Comparison of ENCODE assay signal across 18 mouse cellular contexts in the genomic region with DNA sequence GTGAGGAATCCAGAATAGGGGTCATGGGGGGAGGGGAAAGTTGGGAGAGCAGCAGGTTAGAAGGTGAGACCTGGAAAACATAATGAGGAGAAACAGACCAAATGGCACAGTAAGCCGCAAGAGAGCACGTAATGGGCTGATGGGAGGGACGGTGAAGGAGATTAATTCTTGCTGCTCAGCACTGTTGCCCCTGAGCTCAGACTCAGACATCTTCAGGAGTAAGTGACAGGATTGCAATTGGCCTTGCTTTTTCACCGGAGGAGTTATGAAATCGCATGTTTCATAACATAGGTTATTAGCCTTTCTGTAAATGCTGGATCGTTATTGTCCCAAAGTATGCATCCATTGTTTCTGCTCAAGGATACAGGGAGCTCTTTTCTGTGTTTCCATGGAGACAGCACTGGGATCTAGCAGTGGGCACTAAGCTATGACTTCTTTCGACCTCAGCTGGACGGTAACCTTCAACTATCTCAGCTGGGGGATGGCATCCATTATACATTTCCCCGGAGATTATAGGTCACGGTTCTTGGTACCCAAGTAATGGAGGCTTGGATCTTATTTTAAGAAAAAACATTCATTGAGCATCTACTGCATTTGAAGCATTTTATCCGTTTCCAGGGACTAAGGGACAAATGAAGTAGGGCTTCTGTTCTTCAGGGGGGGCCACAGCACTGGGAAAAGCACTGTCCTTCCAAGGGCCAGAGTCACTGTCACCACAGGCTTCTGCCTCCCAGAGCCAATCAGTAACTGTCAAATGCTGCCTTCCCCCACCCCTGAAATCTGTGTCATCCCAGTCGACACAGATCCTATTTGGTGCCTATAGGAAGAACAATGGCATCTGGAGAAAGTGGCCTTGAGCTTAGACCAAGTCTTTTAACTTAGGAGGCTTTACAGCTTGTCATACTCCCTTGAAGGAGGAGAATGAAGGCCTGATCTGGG.
DNase-seq lines count a peak whose midpoint lies in the region; ATAC-seq lines count a peak whose summit lies in the region.
"Had no signal": no experiment of that assay in that cellular context is flagged by ENCODE, and none has a peak within 500 bp of the region (broad histone marks: within the 10 kb centered on the region; RNA-seq: fewer than 3 reads in every experiment).

No protein-coding gene starts in this region.

- DNase-seq in forebrain, embryonic 14.5 days (ENCODE audit: low spot score) = peak; percentile 35
- DNase-seq in forebrain, embryonic 11.5 days (ENCODE audit: low spot score) = no peak
- peak; percentile 24 for DNase-seq in hindbrain, embryonic 11.5 days (ENCODE audit: low spot score)
- no peak for DNase-seq in layer of hippocampus, postnatal 10 days (ENCODE audit: low spot score in 2 of 2)
- DNase-seq in layer of hippocampus, postnatal 25 days (ENCODE audit: extremely low spot score in 1 of 2, low spot score in 1 of 2) = no peak
- DNase-seq in adrenal gland, postnatal 10 days = no peak
- DNase-seq: adrenal gland, postnatal 36 days; cerebellum, postnatal 14 days; gastrocnemius, postnatal 14 days; kidney, adult 8-10 months; kidney, postnatal 4 days; lung, embryonic 14.5 days; right cerebral cortex, postnatal 25 days had no signal

- no peaks in the 10 kb centered on the region for H3K9me3 ChIP-seq in forebrain, embryonic 14.5 days (replicated peaks; ENCODE audit: control insufficient read depth, low read length)
- H3K9me3 ChIP-seq in forebrain, embryonic 11.5 days (ENCODE audit: control insufficient read depth, low read length) = no peaks in the 10 kb centered on the region
- H3K9me3 ChIP-seq in hindbrain, embryonic 11.5 days (ENCODE audit: control insufficient read depth, low read length) = no peaks in the 10 kb centered on the region
- H3K9me3 ChIP-seq in midbrain, embryonic 12.5 days = no peaks in the 10 kb centered on the region
- H3K9me3 ChIP-seq in neural tube, embryonic 15.5 days (replicated peaks) = no peaks in the 10 kb centered on the region
- H3K9me3 ChIP-seq: liver, embryonic 12.5 days had no signal

- no peaks in the 10 kb centered on the region for H3K27me3 ChIP-seq in forebrain, embryonic 14.5 days (replicated peaks; ENCODE audit: control insufficient read depth, insufficient read depth, low read length)
- no peaks in the 10 kb centered on the region for H3K27me3 ChIP-seq in forebrain, embryonic 11.5 days (ENCODE audit: control insufficient read depth, insufficient read depth, low read length)
- H3K27me3 ChIP-seq in hindbrain, embryonic 11.5 days (ENCODE audit: control insufficient read depth, insufficient read depth, low read length) = no peaks in the 10 kb centered on the region
- no peaks in the 10 kb centered on the region for H3K27me3 ChIP-seq in midbrain, embryonic 12.5 days
- H3K27me3 ChIP-seq in neural tube, embryonic 15.5 days (replicated peaks) = no peaks in the 10 kb centered on the region
- H3K27me3 ChIP-seq: liver, embryonic 12.5 days had no signal

- no peak overlapping the region for H3K4me2 ChIP-seq in forebrain, embryonic 14.5 days (ENCODE audit: low read length)
- no peak overlapping the region for H3K4me2 ChIP-seq in forebrain, embryonic 11.5 days (ENCODE audit: low read depth, low read length, severe bottlenecking)
- no peak overlapping the region for H3K4me2 ChIP-seq in hindbrain, embryonic 11.5 days (replicated peaks; ENCODE audit: low read depth, low read length)
- no peak overlapping the region for H3K4me2 ChIP-seq in midbrain, embryonic 12.5 days (replicated peaks)
- no peak overlapping the region for H3K4me2 ChIP-seq in neural tube, embryonic 15.5 days
- H3K4me2 ChIP-seq: liver, embryonic 12.5 days; lung, embryonic 14.5 days had no signal

- H3K9ac ChIP-seq in forebrain, embryonic 14.5 days (ENCODE audit: low read length) = no peak overlapping the region
- H3K9ac ChIP-seq in forebrain, embryonic 11.5 days (ENCODE audit: low read length) = no peak overlapping the region
- no peak overlapping the region for H3K9ac ChIP-seq in hindbrain, embryonic 11.5 days (ENCODE audit: low read depth, low read length)
- H3K9ac ChIP-seq in midbrain, embryonic 12.5 days (replicated peaks) = no peak overlapping the region
- H3K9ac ChIP-seq in neural tube, embryonic 15.5 days (replicated peaks) = no peak overlapping the region
- H3K9ac ChIP-seq: liver, embryonic 12.5 days; lung, embryonic 14.5 days had no signal

- no peak overlapping the region for H3K4me3 ChIP-seq in forebrain, embryonic 14.5 days (ENCODE audit: low read depth, low read length)
- no peak overlapping the region for H3K4me3 ChIP-seq in forebrain, embryonic 11.5 days (ENCODE audit: low read depth, low read length)
- no peak overlapping the region for H3K4me3 ChIP-seq in hindbrain, embryonic 11.5 days (ENCODE audit: low read depth, low read length)
- H3K4me3 ChIP-seq in midbrain, embryonic 12.5 days = no peak overlapping the region
- no peak overlapping the region for H3K4me3 ChIP-seq in neural tube, embryonic 15.5 days (replicated peaks)
- H3K4me3 ChIP-seq: liver, embryonic 12.5 days had no signal

- WGBS in forebrain, embryonic 14.5 days = 45% methylated on average over 12 of the region's 12 CpGs
- 60% methylated on average over 12 of the region's 12 CpGs for WGBS in forebrain, embryonic 11.5 days
- WGBS in hindbrain, embryonic 11.5 days = 60% methylated on average over 12 of the region's 12 CpGs
- 29% methylated on average over 12 of the region's 12 CpGs for WGBS in midbrain, embryonic 12.5 days
- WGBS in neural tube, embryonic 15.5 days = 41% methylated on average over 12 of the region's 12 CpGs

- H3K4me1 ChIP-seq in forebrain, embryonic 14.5 days (ENCODE audit: control insufficient read depth, insufficient read depth, low read length) = peaks cover 5% of the 10 kb centered on the region; the same call in 1 of the 2 replicates
- H3K4me1 ChIP-seq in forebrain, embryonic 11.5 days (replicated peaks; ENCODE audit: control insufficient read depth, insufficient read depth, low read length) = no peaks in the 10 kb centered on the region
- H3K4me1 ChIP-seq in hindbrain, embryonic 11.5 days (replicated peaks; ENCODE audit: control insufficient read depth, insufficient read depth, low read length) = no peaks in the 10 kb centered on the region
- H3K4me1 ChIP-seq in midbrain, embryonic 12.5 days = peaks cover 13% of the 10 kb centered on the region
- peaks cover 12% of the 10 kb centered on the region for H3K4me1 ChIP-seq in neural tube, embryonic 15.5 days

- H3K27ac ChIP-seq in forebrain, embryonic 14.5 days (ENCODE audit: low read depth, low read length) = no peak overlapping the region; the same call in 1 of the 2 replicates
- H3K27ac ChIP-seq in forebrain, embryonic 11.5 days (ENCODE audit: low read depth, low read length) = no peak overlapping the region
- 0 out of 2 replicates have a peak overlapping the region, but pooled peaks have one; percentile 40 for H3K27ac ChIP-seq in hindbrain, embryonic 11.5 days (ENCODE audit: low read depth, low read length)
- peak overlapping the region; percentile 50 for H3K27ac ChIP-seq in midbrain, embryonic 12.5 days (replicated peaks)
- H3K27ac ChIP-seq in neural tube, embryonic 15.5 days (replicated peaks) = peak overlapping the region; percentile 37
- H3K27ac ChIP-seq: liver, embryonic 12.5 days; macrophage; stomach, postnatal 0 days had no signal

- no peaks in the 10 kb centered on the region for H3K36me3 ChIP-seq in forebrain, embryonic 14.5 days (ENCODE audit: control insufficient read depth, insufficient read depth, low read length)
- no peaks in the 10 kb centered on the region for H3K36me3 ChIP-seq in forebrain, embryonic 11.5 days (ENCODE audit: control insufficient read depth, insufficient read depth, low read length)
- no peaks in the 10 kb centered on the region for H3K36me3 ChIP-seq in hindbrain, embryonic 11.5 days (ENCODE audit: control insufficient read depth, insufficient read depth, low read length)
- no peaks in the 10 kb centered on the region for H3K36me3 ChIP-seq in midbrain, embryonic 12.5 days
- H3K36me3 ChIP-seq in neural tube, embryonic 15.5 days = no peaks in the 10 kb centered on the region
- H3K36me3 ChIP-seq: liver, embryonic 12.5 days had no signal

- no peak for ATAC-seq in forebrain, embryonic 14.5 days
- no peak for ATAC-seq in forebrain, embryonic 11.5 days (replicated peaks; ENCODE audit: low FRiP score)
- no peak for ATAC-seq in hindbrain, embryonic 11.5 days (ENCODE audit: low FRiP score)
- no peak for ATAC-seq in midbrain, embryonic 12.5 days (ENCODE audit: low FRiP score, low read depth)
- ATAC-seq in neural tube, embryonic 15.5 days (ENCODE audit: low FRiP score) = no peak; the same call in 1 of the 2 replicates
- ATAC-seq: liver, embryonic 12.5 days had no signal

Comparison
In these comparisons a context has a peak if more than half of its experiments do, and no peak if none do; other contexts are left out.
1. DNase-seq: peak in forebrain, embryonic 14.5 days (single experiment) and hindbrain, embryonic 11.5 days (single experiment); none in forebrain, embryonic 11.5 days (single experiment), layer of hippocampus, postnatal 10 days (0 of 2), layer of hippocampus, postnatal 25 days (0 of 2) and adrenal gland, postnatal 10 days (single experiment).
2. H3K27ac ChIP-seq: peak in hindbrain, embryonic 11.5 days (single experiment), midbrain, embryonic 12.5 days (single experiment) and neural tube, embryonic 15.5 days (single experiment); none in forebrain, embryonic 14.5 days (single experiment) and forebrain, embryonic 11.5 days (single experiment).